Mouse (Mus musculus) CH12F3 (cell line): ENCODE results near the gene Elf1.

Experiments used
- in situ Hi-C: fragments of 300-500 bp; cut with MboI; formaldehyde crosslinking; loops from 2 replicates; pipeline ENCODE4 v1.14.3; 2020; ENCODE audit warnings: low sequenced_read_pairs

The Elf1 gene

GRCm38 (mm10) chr14:79488531-79488930, 7.5 kb downstream of the Elf1 start:
- in situ Hi-C loops = no loop called here

GRCm38 (mm10) chr14:79489150-79489549, 8.2 kb downstream of the Elf1 start:
- in situ Hi-C loops = no loop called here

GRCm38 (mm10) chr14:79490246-79490645, 9.3 kb downstream of the Elf1 start:
- in situ Hi-C loops = no loop called here

- in situ Hi-C loops = no loop called here
Observed at GRCm38 (mm10) chr14:79494349-79494748, 13.4 kb downstream of the Elf1 start.

GRCm38 (mm10) chr14:79499326-79499725, 18.3 kb downstream of the Elf1 start:
- in situ Hi-C loops = no loop called here

GRCm38 (mm10) chr14:79500756-79501155, 19.8 kb downstream of the Elf1 start:
- in situ Hi-C loops = no loop called here

- in situ Hi-C loops = no loop called here
Observed at GRCm38 (mm10) chr14:79503371-79504075, 22.5 kb downstream of the Elf1 start.

- in situ Hi-C loops = no loop called here
Observed at GRCm38 (mm10) chr14:79504246-79505006, 23.4 kb downstream of the Elf1 start.

- in situ Hi-C loops = no loop called here
Observed at GRCm38 (mm10) chr14:79506207-79506606, 25.2 kb downstream of the Elf1 start.

GRCm38 (mm10) chr14:79507846-79508245, 26.9 kb downstream of the Elf1 start:
- in situ Hi-C loops = no loop called here

GRCm38 (mm10) chr14:79508662-79509305, 27.8 kb downstream of the Elf1 start:
- in situ Hi-C loops = no loop called here

GRCm38 (mm10) chr14:79511521-79511920, 30.5 kb downstream of the Elf1 start:
- in situ Hi-C loops = no loop called here

- in situ Hi-C loops = no loop called here
Observed at GRCm38 (mm10) chr14:79513951-79514350, 33.0 kb downstream of the Elf1 start.

- in situ Hi-C loops = no loop called here
Observed at GRCm38 (mm10) chr14:79515100-79515499, 34.1 kb downstream of the Elf1 start.

- in situ Hi-C loops = no loop called here
Observed at GRCm38 (mm10) chr14:79515511-79516242, 34.7 kb downstream of the Elf1 start.

GRCm38 (mm10) chr14:79516243-79516610, 35.2 kb downstream of the Elf1 start:
- in situ Hi-C loops = no loop called here

GRCm38 (mm10) chr14:79516751-79517150, 35.8 kb downstream of the Elf1 start:
- in situ Hi-C loops = no loop called here

- in situ Hi-C loops = no loop called here
Observed at GRCm38 (mm10) chr14:79517185-79517740, 36.3 kb downstream of the Elf1 start.

- in situ Hi-C loops = no loop called here
Observed at GRCm38 (mm10) chr14:79518123-79518522, 37.1 kb downstream of the Elf1 start.

GRCm38 (mm10) chr14:79518761-79519662, 38.0 kb downstream of the Elf1 start:
- in situ Hi-C loops = no loop called here
